Mouse (Mus musculus) megakaryocyte, embryonic 14.5 days (primary cell): ENCODE data around the gene Foxr1.

ENCODE experiments used
- FLI1 ChIP-seq: IDR thresholded peaks from 2 replicates; pipeline ENCODE4 v1.6.1; 2012; ENCODE audit warnings: low read length, inconsistent platforms, mixed read lengths
- GATA1 ChIP-seq: IDR thresholded peaks from 3 replicates; pipeline ENCODE4 v1.6.1; 2012; ENCODE audit warnings: mixed read lengths, low read length, inconsistent platforms, borderline replicate concordance

DNA sequence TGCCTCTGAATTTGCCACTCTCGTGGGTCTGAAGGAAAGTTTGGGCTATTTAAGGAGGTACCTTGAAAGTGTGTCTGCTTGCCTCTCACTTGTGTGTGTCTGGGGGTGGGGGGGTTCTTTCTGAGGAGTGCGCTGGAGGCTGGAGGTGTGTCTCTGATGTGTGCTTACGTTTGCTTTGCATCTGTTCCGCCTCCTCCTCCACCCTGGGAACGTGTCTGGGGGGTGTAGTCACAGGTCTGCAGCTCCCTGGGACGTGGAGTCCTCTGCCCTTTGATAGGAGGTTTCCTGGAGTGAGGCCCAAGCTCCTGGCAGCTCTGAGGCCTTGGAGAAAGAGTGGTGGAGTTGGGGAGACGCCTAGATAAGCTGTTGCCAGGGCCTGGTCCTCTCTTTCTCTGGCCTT is 46.5 kb upstream of the Foxr1 start:
- TF ChIP-seq GATA1: no peak
- no peak for TF ChIP-seq FLI1
